Comparison of ENCODE assay signal across 12 mouse cellular contexts in genomic region chr12:71481899-71482593, GRCm38 (mm10).
DNase-seq lines count a peak whose midpoint lies in the region; ATAC-seq and TF ChIP-seq lines count a peak whose summit lies in the region.
"Had no signal": no experiment of that assay in that cellular context is flagged by ENCODE, and none has a peak within 500 bp of the region (broad histone marks: within the 10 kb centered on the region; RNA-seq: fewer than 3 reads in every experiment).

No protein-coding gene starts in this region.

- ATAC-seq in kidney, postnatal 0 days (replicated peaks; ENCODE audit: low FRiP score, low read depth) = no peak; the same call in 1 of the 2 replicates
- no peak for ATAC-seq in embryonic facial prominence, embryonic 11.5 days (replicated peaks; ENCODE audit: insufficient number of reproducible peaks, low FRiP score, low TSS enrichment, low read depth)
- ATAC-seq in limb, embryonic 13.5 days (ENCODE audit: low FRiP score, low read depth) = peak; percentile 52; the same call in 1 of the 2 replicates

- WGBS in kidney, postnatal 0 days = 32% methylated on average over 9 of the region's 9 CpGs
- 36% methylated on average over 9 of the region's 9 CpGs for WGBS in embryonic facial prominence, embryonic 11.5 days
- 20% methylated on average over 9 of the region's 9 CpGs for WGBS in limb, embryonic 13.5 days

- DNase-seq in kidney, postnatal 0 days (ENCODE audit: low spot score) = peak; percentile 79
- no peak for DNase-seq in kidney, adult 8-10 months
- DNase-seq in embryonic facial prominence, embryonic 11.5 days (ENCODE audit: low spot score) = peak; percentile 55
- peak; percentile 69 for DNase-seq in forelimb bud, embryonic 11.5 days (ENCODE audit: low read depth, low spot score)
- DNase-seq in urinary bladder, postnatal 25 days (ENCODE audit: low spot score) = no peak
- no peak for DNase-seq in thymus, postnatal 36 days
- no peak for DNase-seq in embryo, embryonic 10.5 days (ENCODE audit: low spot score)
- DNase-seq: cerebellum, adult 11 months; thymus, adult 18-20 months had no signal

- H3K9me3 ChIP-seq in kidney, postnatal 0 days (replicated peaks; ENCODE audit: low read length) = no peaks in the 10 kb centered on the region
- H3K9me3 ChIP-seq in embryonic facial prominence, embryonic 11.5 days (replicated peaks; ENCODE audit: control insufficient read depth, low read length) = no peaks in the 10 kb centered on the region
- H3K9me3 ChIP-seq in limb, embryonic 13.5 days = no peaks in the 10 kb centered on the region
- H3K9me3 ChIP-seq: neural tube, embryonic 12.5 days had no signal

- H3K27ac ChIP-seq in kidney, postnatal 0 days = no peak overlapping the region
- H3K27ac ChIP-seq in embryonic facial prominence, embryonic 11.5 days (replicated peaks; ENCODE audit: low read depth, low read length) = peak overlapping the region; percentile 16; the same call in 1 of the 2 replicates
- H3K27ac ChIP-seq in limb, embryonic 13.5 days = no peak overlapping the region; the same call in 1 of the 2 replicates
- H3K27ac ChIP-seq: neural tube, embryonic 12.5 days had no signal

- no peak overlapping the region for H3K4me3 ChIP-seq in kidney, postnatal 0 days (replicated peaks; ENCODE audit: low read depth, low read length)
- no peak overlapping the region for H3K4me3 ChIP-seq in embryonic facial prominence, embryonic 11.5 days (ENCODE audit: low read depth, low read length)
- H3K4me3 ChIP-seq in limb, embryonic 13.5 days = no peak overlapping the region
- H3K4me3 ChIP-seq: neural tube, embryonic 12.5 days had no signal

- H3K9ac ChIP-seq in kidney, postnatal 0 days (ENCODE audit: low read depth, low read length) = no peak overlapping the region
- no peak overlapping the region; the same call in 1 of the 2 replicates for H3K9ac ChIP-seq in embryonic facial prominence, embryonic 11.5 days (replicated peaks; ENCODE audit: low read length)
- no peak overlapping the region for H3K9ac ChIP-seq in limb, embryonic 13.5 days
- H3K9ac ChIP-seq: neural tube, embryonic 12.5 days had no signal

- no peaks in the 10 kb centered on the region; the same call in 1 of the 2 replicates for H3K4me1 ChIP-seq in kidney, postnatal 0 days (replicated peaks; ENCODE audit: insufficient read depth, low read length)
- H3K4me1 ChIP-seq in embryonic facial prominence, embryonic 11.5 days (ENCODE audit: control insufficient read depth, insufficient read depth, low read length) = peaks cover 3% of the 10 kb centered on the region; the same call in 1 of the 2 replicates
- H3K4me1 ChIP-seq in limb, embryonic 13.5 days = peaks cover 23% of the 10 kb centered on the region

- no peaks in the 10 kb centered on the region for H3K27me3 ChIP-seq in kidney, postnatal 0 days (ENCODE audit: insufficient read depth, low read length)
- no peaks in the 10 kb centered on the region for H3K27me3 ChIP-seq in embryonic facial prominence, embryonic 11.5 days (ENCODE audit: control insufficient read depth, insufficient read depth, low read length)
- H3K27me3 ChIP-seq in limb, embryonic 13.5 days = no peaks in the 10 kb centered on the region
- H3K27me3 ChIP-seq: neural tube, embryonic 12.5 days had no signal

- no peak overlapping the region for H3K4me2 ChIP-seq in kidney, postnatal 0 days (ENCODE audit: low read length)
- no peak overlapping the region for H3K4me2 ChIP-seq in embryonic facial prominence, embryonic 11.5 days (ENCODE audit: low read depth, low read length)
- no peak overlapping the region for H3K4me2 ChIP-seq in limb, embryonic 13.5 days (replicated peaks)
- H3K4me2 ChIP-seq: liver, embryonic 11.5 days; neural tube, embryonic 12.5 days had no signal

- H3K36me3 ChIP-seq in kidney, postnatal 0 days (ENCODE audit: insufficient read depth, low read length) = no peaks in the 10 kb centered on the region
- H3K36me3 ChIP-seq in embryonic facial prominence, embryonic 11.5 days (replicated peaks; ENCODE audit: control insufficient read depth, insufficient read depth, low read depth, low read length) = no peaks in the 10 kb centered on the region
- no peaks in the 10 kb centered on the region for H3K36me3 ChIP-seq in limb, embryonic 13.5 days
- H3K36me3 ChIP-seq: neural tube, embryonic 12.5 days had no signal

- no peak for TF ChIP-seq CTCF in kidney, postnatal 0 days (IDR thresholded peaks at IDR 0.05; ENCODE audit: low read depth)

Comparison
In these comparisons a context has a peak if more than half of its experiments do, and no peak if none do; other contexts are left out.
1. DNase-seq: peak in kidney, postnatal 0 days (single experiment), embryonic facial prominence, embryonic 11.5 days (single experiment) and forelimb bud, embryonic 11.5 days (single experiment); none in kidney, adult 8-10 months (0 of 2), urinary bladder, postnatal 25 days (single experiment), thymus, postnatal 36 days (0 of 2) and embryo, embryonic 10.5 days (single experiment).